Mouse (Mus musculus) neural tube, embryonic 11.5 days (tissue): ENCODE data around the gene Prok1. TPM values are rescaled to one million over a fixed set of nuclear protein-coding genes. Genes with fewer than 3 reads are reported as not detected.
A peak's percentile ranks its signal among the peaks of the same experiment; 100 is the strongest.

Experiments used
- ATAC-seq: fragments of 200-750 bp; cut with Nextera tagmentation; 2 replicates; pipeline ENCODE4 v1.8.0; 2017; ENCODE audit warnings: moderate number of reproducible peaks, mild to moderate bottlenecking, moderate TSS enrichment, moderate library complexity; ENCODE audit not compliant: insufficient read depth, low FRiP score, low TSS enrichment
- DNase-seq: peaks from one replicate; pipeline ENCODE4 v3.0.0-alpha.2; 2015; ENCODE audit warnings: low spot score
- H3K27ac ChIP-seq: fragments of 300-500 bp; sonication (generic); 2 replicates; pipeline ENCODE4 v1.5.1; 2014; ENCODE audit warnings: low read depth, mild to moderate bottlenecking, low read length
- H3K27me3 ChIP-seq: fragments of 300-500 bp; sonication (generic); 2 replicates; pipeline ENCODE4 v1.6.1; 2014; ENCODE audit warnings: mild to moderate bottlenecking, low read length, mixed read lengths; ENCODE audit not compliant: control insufficient read depth, insufficient read depth
- H3K36me3 ChIP-seq: fragments of 300-500 bp; sonication (generic); 2 replicates; pipeline ENCODE4 v1.6.1; 2014; ENCODE audit warnings: mild to moderate bottlenecking, low read length, moderate library complexity, mixed read lengths; ENCODE audit not compliant: control insufficient read depth, insufficient read depth
- H3K4me1 ChIP-seq: fragments of 300-500 bp; sonication (generic); 2 replicates; pipeline ENCODE4 v1.6.1; 2014; ENCODE audit warnings: low read length, mixed read lengths; ENCODE audit not compliant: control insufficient read depth, insufficient read depth
- H3K4me2 ChIP-seq: fragments of 300-500 bp; sonication (generic); 2 replicates; pipeline ENCODE4 v1.6.1; 2014; ENCODE audit warnings: low read depth, mild to moderate bottlenecking, moderate library complexity
- H3K4me3 ChIP-seq: fragments of 300-500 bp; sonication (generic); 2 replicates; pipeline ENCODE4 v1.5.1; 2014; ENCODE audit warnings: low read depth, low read length
- H3K9ac ChIP-seq: fragments of 300-500 bp; sonication (generic); 2 replicates; pipeline ENCODE4 v1.6.1; 2014; ENCODE audit warnings: mild to moderate bottlenecking, low read length
- H3K9me3 ChIP-seq: fragments of 300-500 bp; sonication (generic); 2 replicates; pipeline ENCODE4 v1.6.1; 2016; ENCODE audit warnings: low read length; ENCODE audit not compliant: control insufficient read depth
- WGBS: fragments of 180-500 bp; shearing (Covaris S2); extraction: QIAGEN DNeasy Blood & Tissue Kit; methylation state at CpG from one replicate; pipeline ENCODE4 v1.1.7; 2014; 5-methylcytosine and 5-hydroxymethylcytosine counted together
- polyA plus RNA-seq: library from polyadenylated mRNA; unstranded; fragments of >200 nt; fragmentation: Nextera tagmentation; extraction: Ambion mirVana; gene quantifications from 2 replicates; pipeline ENCODE4 v1.2.1, GENCODE M21; 2014

Gene Prok1
- polyA plus RNA-seq, 1 experiment from 2014 or later = not detected

DNA sequence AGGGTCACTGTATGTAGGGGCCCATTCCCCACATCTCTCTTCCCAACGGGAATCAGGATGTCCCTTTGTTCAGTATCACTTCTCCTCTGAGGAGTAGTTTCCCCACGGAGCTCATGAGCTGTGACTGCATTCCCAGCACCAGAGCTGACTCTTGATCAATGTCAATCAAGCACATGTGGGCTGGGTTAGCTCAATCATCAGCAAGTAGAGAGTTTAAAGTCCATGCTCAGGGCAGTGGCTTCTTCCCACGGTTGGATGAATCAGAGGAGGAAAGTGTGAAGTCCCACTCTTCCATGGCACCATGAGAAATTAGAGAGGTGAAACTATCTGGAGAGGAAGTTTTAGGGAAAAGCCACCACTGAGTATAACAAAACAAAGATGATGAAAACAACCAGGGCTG, 9.5 kb upstream of the Prok1 start:
- H3K27ac ChIP-seq = no peak overlapping the region
- no peak overlapping the region for H3K9ac ChIP-seq
- H3K4me2 ChIP-seq = no peak overlapping the region
- ATAC-seq (no peak), DNase-seq (no peak)
- no peaks in the 10 kb centered on the region for H3K36me3 ChIP-seq
- H3K4me1 ChIP-seq = no peaks in the 10 kb centered on the region
- H3K27me3 ChIP-seq = no peaks in the 10 kb centered on the region
- no peaks in the 10 kb centered on the region for H3K9me3 ChIP-seq
- no peak overlapping the region for H3K4me3 ChIP-seq
- WGBS = 63% methylated on average over 3 of the region's 3 CpGs

DNA sequence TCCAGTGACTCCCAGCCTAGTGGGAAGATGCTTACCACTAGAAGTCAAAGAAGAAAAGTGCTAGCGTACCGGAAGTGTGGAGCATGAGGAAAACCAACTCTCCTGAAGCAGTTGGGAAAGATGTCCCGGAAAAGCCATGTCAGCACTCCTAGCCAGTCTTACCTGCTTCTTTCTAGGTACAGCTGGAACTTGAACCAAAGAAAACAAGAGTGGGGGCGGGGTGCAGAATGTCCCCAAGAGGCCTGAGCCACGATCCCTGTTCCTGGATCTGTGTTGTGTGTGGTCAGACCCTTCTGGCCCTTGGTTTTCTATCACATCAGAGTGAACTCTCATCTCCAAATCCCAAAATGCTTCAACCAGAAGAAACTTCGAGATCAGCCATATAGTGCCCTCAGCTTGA, 7.4 kb upstream of the Prok1 start:
- no peak overlapping the region for H3K27ac ChIP-seq
- no peak overlapping the region for H3K9ac ChIP-seq
- ATAC-seq (no peak), DNase-seq (no peak)
- H3K27me3 ChIP-seq = no peaks in the 10 kb centered on the region
- 80% methylated on average over 6 of the region's 6 CpGs for WGBS
- no peaks in the 10 kb centered on the region for H3K36me3 ChIP-seq
- H3K9me3 ChIP-seq = no peaks in the 10 kb centered on the region
- H3K4me2 ChIP-seq = no peak overlapping the region
- no peaks in the 10 kb centered on the region for H3K4me1 ChIP-seq
- no peak overlapping the region for H3K4me3 ChIP-seq

DNA sequence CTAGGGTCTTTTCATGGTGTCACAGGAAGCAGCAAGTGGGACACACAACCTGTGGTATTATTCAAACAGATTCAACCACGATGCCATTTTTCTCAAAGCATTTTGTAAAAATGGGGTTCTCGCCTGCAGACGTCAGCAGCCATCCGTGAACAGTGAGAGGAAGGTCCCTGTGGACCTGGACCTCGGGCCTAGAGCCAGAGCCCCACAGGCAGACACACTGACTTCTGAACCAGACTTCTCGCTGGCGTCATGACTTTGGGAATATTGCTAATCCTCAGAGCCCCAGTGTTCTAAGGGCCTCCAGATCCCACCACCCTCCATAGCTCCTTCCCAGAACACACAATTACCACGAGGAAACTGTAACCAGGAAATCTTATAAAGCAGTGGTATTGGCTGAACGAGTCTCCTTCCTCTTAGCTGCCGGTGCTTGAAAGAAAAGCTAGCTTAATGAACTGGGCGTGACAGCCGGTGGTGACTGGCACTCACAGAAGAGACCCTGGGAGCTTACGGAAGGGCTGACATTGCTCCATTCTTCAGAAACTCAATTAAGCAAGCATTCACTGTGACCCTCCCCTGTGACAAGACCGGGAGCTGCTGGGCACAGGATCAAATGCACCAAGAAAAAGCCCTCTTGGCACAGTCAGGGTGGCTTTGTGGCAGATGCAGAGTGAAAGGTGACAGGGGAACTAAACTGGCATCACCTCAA, 2.0 kb upstream of the Prok1 start:
- no peak for DNase-seq
- no peaks in the 10 kb centered on the region for H3K27me3 ChIP-seq
- no peak overlapping the region for H3K4me2 ChIP-seq
- H3K9me3 ChIP-seq = no peaks in the 10 kb centered on the region
- no peak for ATAC-seq
- 57% methylated on average over 14 of the region's 14 CpGs for WGBS
- no peaks in the 10 kb centered on the region for H3K36me3 ChIP-seq
- no peak overlapping the region for H3K9ac ChIP-seq
- no peak overlapping the region for H3K27ac ChIP-seq
- H3K4me1 ChIP-seq = no peaks in the 10 kb centered on the region
- H3K4me3 ChIP-seq = no peak overlapping the region

DNA sequence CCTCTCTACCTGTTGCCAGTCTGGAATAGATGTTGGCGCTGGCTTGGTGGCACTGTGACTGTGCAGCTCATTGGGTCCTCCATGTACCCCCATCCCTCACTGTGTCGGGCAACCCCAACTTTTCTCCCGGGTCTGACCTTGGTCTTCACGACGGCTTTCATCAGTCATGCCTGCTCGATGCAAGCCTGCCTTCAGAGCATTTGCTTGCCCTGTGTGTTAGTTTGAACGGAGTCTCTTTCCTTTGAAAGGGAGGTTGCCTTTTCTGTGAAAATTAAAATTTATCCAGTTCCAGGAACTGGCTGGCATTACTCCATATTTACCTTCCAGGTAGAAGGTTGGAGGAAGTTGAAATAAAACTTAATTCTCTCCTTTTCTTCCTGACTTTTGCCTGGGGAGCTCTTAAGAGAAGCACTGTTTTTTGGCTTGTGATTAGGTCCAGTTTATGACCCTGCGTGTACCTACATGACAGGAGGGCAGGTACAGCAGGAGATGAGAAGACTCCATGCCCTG, 981 bp downstream of the Prok1 start:
- Histone ChIP-seq H3K4me1 (no peaks in the 10 kb centered on the region), H3K27me3 (no peaks in the 10 kb centered on the region), H3K27ac (no peak overlapping the region), H3K4me3 (no peak overlapping the region), H3K4me2 (no peak overlapping the region), H3K9ac (no peak overlapping the region), H3K9me3 (no peaks in the 10 kb centered on the region), H3K36me3 (no peaks in the 10 kb centered on the region)
- 83% methylated on average over 8 of the region's 8 CpGs for WGBS
- no peak for ATAC-seq
- DNase-seq = no peak

DNA sequence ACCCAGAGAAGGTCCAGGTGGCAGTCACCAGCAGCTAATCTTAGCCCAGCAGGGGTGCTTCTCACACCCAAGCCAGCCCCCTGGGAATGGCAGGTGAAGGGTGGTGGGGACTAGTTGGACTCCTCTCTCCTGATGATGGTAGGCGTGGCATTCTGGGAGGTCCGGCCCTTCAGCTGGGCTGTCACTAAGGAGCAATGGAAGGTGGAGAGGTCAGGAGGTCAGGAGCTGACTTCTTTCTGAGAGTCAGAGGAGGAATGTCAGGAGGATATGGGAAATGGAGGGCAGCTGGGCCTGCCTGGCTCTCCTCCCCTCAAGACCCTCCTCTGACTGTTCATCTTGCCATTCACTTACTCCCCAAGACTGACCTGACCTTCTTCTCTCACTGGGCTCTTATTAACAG, 1.5 kb downstream of the Prok1 start:
- DNase-seq = no peak

DNA sequence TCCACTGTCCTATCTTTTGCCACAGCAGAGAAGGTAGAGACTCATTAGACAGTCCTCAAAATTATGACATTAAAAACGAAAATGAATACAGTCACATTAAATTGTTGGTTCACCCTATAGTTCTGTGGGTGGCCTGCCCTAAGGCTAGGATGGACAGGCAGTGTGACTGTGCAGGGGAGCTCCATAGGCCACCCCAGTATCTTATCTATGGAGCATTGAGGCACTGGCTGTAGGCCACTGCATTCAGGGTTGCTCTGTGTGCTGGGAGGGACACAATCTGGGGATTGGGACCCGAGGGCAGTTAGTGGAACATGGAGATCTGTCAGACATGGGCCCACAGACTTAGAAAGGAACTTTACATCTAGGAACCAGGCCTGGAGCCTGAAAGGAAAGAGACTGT, 5.6 kb downstream of the Prok1 start:
- peak; percentile 17; the same call in 1 of the 2 replicates for ATAC-seq
- H3K27me3 ChIP-seq = no peaks in the 10 kb centered on the region
- 29% methylated on average over 2 of the region's 2 CpGs for WGBS

More for the DNA sequence above, 1.5 kb downstream of the Prok1 start:
- no peak for ATAC-seq
- Histone ChIP-seq H3K4me1 (no peaks in the 10 kb centered on the region), H3K27ac (no peak overlapping the region), H3K4me2 (no peak overlapping the region), H3K36me3 (no peaks in the 10 kb centered on the region), H3K9ac (no peak overlapping the region), H3K27me3 (no peaks in the 10 kb centered on the region), H3K4me3 (no peak overlapping the region), H3K9me3 (no peaks in the 10 kb centered on the region)
- WGBS = 48% methylated on average over 2 of the region's 2 CpGs

DNA sequence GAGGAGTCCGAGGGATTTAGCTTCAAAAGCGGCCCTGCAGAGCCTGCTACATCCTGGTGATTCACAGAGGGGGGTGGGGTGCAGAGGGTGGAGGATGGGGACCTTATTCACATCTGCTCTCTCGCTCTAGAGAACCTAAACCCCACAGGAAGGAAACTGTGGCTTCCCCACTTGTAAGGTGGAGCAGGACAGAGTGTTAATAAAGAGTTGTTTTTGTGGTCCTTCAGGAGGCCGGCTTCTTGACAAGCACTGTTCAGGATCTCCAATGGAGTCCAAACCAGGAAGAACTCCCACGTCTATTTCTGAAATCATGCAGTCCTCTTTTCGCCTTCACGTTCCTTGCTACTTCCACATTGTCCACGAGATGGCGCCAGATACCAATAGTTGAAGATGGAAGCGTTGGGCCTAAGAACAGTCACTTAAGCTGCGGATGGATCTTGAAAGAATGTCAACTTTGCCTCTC, 6.1 kb downstream of the Prok1 start:
- Histone ChIP-seq H3K27ac (no peak overlapping the region), H3K4me1 (no peaks in the 10 kb centered on the region; the same call in 1 of the 2 replicates), H3K9me3 (no peaks in the 10 kb centered on the region), H3K36me3 (no peaks in the 10 kb centered on the region), H3K27me3 (no peaks in the 10 kb centered on the region), H3K4me3 (no peak overlapping the region), H3K9ac (no peak overlapping the region), H3K4me2 (no peak overlapping the region)
- DNase-seq = peak; percentile 86
- peak; percentile 18 for ATAC-seq
- WGBS = 7% methylated on average over 11 of the region's 11 CpGs

More for the DNA sequence above, 5.6 kb downstream of the Prok1 start:
- H3K4me2 ChIP-seq = no peak overlapping the region
- H3K9ac ChIP-seq = no peak overlapping the region
- H3K4me3 ChIP-seq = no peak overlapping the region
- no peaks in the 10 kb centered on the region; the same call in 1 of the 2 replicates for H3K4me1 ChIP-seq
- no peaks in the 10 kb centered on the region for H3K9me3 ChIP-seq
- H3K36me3 ChIP-seq = no peaks in the 10 kb centered on the region
- DNase-seq = no peak
- no peak overlapping the region for H3K27ac ChIP-seq

DNA sequence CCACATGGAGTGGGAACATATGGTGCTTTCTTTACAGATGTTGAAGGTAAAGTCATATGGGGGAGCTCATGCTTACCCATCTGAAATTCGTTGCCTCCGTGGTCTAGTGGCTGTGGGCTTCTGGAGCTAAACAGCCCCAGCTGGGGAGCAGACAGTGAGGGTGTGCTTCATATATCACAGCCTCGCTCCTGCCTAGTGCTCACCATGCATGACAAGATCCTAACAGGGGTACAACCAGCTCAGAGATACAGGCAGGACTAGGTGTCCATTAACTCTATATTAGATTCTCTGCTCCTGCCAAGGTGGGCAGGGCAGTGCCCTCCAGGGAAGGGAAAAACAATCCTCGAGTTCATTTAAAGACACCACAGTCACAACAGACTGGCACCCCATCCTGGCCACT, 8.3 kb downstream of the Prok1 start:
- H3K36me3 ChIP-seq = no peaks in the 10 kb centered on the region
- H3K9ac ChIP-seq = no peak overlapping the region
- no peaks in the 10 kb centered on the region for H3K9me3 ChIP-seq
- no peak overlapping the region for H3K4me3 ChIP-seq
- no peaks in the 10 kb centered on the region for H3K27me3 ChIP-seq
- H3K27ac ChIP-seq = no peak overlapping the region
- H3K4me1 ChIP-seq = no peaks in the 10 kb centered on the region; the same call in 1 of the 2 replicates
- DNase-seq (peak; percentile 21), ATAC-seq (no peak)
- H3K4me2 ChIP-seq = no peak overlapping the region
- 53% methylated on average over 4 of the region's 4 CpGs for WGBS

DNA sequence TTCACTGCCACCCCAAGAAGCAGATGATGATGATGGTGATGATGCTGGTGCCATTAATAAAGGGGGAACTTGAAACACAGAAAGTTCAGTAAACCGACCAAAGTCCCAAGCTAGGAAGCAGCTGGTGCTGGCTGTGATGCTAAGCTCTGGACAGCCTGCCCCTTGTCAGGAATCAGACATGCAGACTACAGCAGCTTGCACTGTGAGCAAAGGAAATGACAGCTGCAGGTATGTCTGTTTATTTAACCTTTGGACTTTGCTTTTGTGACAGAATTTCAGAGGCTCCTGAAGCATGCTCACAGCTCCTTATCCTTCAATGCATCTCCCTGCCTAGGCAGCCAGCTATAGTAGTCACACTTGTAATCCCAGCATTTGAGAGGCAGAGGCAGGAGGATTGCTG, 9.0 kb downstream of the Prok1 start, which contains the start of gene A630076J17Rik:
TSS of gene A630076J17Rik (plus strand) at position 88 of the 400 bp plus-strand sequence.
- ATAC-seq = no peak

More for the DNA sequence above, 9.0 kb downstream of the Prok1 start, which contains the start of gene A630076J17Rik:
- no peaks in the 10 kb centered on the region for H3K27me3 ChIP-seq
- 58% methylated on average over 1 of the region's 1 CpGs for WGBS
- H3K27ac ChIP-seq = no peak within 1 kb of the TSS
- H3K9me3 ChIP-seq = no peaks in the 10 kb centered on the region
- H3K36me3 ChIP-seq = no peaks in the 10 kb centered on the region
- no peaks in the 10 kb centered on the region; the same call in 1 of the 2 replicates for H3K4me1 ChIP-seq
- no peak within 1 kb of the TSS for H3K4me2 ChIP-seq
- no peak for DNase-seq
- H3K4me3 ChIP-seq = no peak within 1 kb of the TSS
- H3K9ac ChIP-seq = no peak within 1 kb of the TSS
